Mouse (Mus musculus): ENCODE results near the gene Abi1. TPM values are rescaled to one million over a fixed set of nuclear protein-coding genes. Genes with fewer than 3 reads are reported as not detected.
"Not testable (repeated sequence)": the region's sequence is repeated elsewhere in the genome, so short reads cannot be mapped to it uniquely, and the experiment has no call there.

Gene Abi1
- polyA plus RNA-seq, 1 experiment from 2014 or later = 58.6 TPM

GRCm38 (mm10) chr2:23023714-23024282 lies 16.2 kb downstream of the Abi1 start:
- H3K36me3 ChIP-seq (ENCODE audit: control insufficient read depth, insufficient read depth, low read length) = no peaks in the 10 kb centered on the region
- H3K9ac ChIP-seq (replicated peaks; ENCODE audit: low read depth, low read length) = no peak overlapping the region
- ATAC-seq (ENCODE audit: insufficient number of reproducible peaks, insufficient read depth, low FRiP score, low read depth) = no peak
- H3K4me1 ChIP-seq (ENCODE audit: control insufficient read depth, insufficient read depth, low read length) = 0 out of 2 replicates have a peak, but pooled peaks cover 2% of the 10 kb centered on the region
- 88% methylated on average over 4 of the region's 4 CpGs for WGBS
- no peak overlapping the region for H3K4me3 ChIP-seq (ENCODE audit: low read depth, low read length)
- no peak overlapping the region for H3K27ac ChIP-seq (ENCODE audit: low read length)
- no peaks in the 10 kb centered on the region for H3K9me3 ChIP-seq (ENCODE audit: control insufficient read depth, low read depth, low read length)
- H3K4me2 ChIP-seq (replicated peaks; ENCODE audit: low read depth, low read length) = no peak overlapping the region
- no peaks in the 10 kb centered on the region for H3K27me3 ChIP-seq (ENCODE audit: control insufficient read depth, insufficient read depth, low read length)

DNA sequence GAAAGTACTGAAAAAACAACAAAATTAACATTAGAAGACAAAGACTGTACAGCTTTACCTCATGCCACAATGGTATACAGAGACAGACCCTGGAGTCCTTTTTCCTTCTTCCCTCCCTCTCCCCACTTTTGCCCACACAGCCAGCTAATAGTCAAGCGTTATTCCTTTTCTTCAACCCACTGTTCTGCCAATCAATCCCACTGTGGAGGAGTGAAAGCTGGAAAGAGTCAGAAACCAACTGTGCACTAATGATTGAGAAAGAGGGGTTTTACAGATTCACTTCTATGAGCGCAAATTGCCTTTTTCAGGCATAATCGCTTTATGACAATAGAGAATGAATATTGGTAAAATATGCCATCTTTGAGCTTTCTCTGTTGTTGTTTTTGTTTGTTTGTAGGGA lies 17.0 kb downstream of the Abi1 start:
- no peaks in the 10 kb centered on the region for H3K27me3 ChIP-seq (ENCODE audit: control insufficient read depth, insufficient read depth, low read length)
- H3K9ac ChIP-seq (replicated peaks; ENCODE audit: low read depth, low read length) = no peak overlapping the region
- no peak overlapping the region for H3K4me3 ChIP-seq (ENCODE audit: low read depth, low read length)
- H3K36me3 ChIP-seq (ENCODE audit: control insufficient read depth, insufficient read depth, low read length) = no peaks in the 10 kb centered on the region
- 0 out of 2 replicates have a peak, but pooled peaks cover 2% of the 10 kb centered on the region for H3K4me1 ChIP-seq (ENCODE audit: control insufficient read depth, insufficient read depth, low read length)
- no peak overlapping the region for H3K4me2 ChIP-seq (replicated peaks; ENCODE audit: low read depth, low read length)
- H3K27ac ChIP-seq (ENCODE audit: low read length) = no peak overlapping the region
- H3K9me3 ChIP-seq (ENCODE audit: control insufficient read depth, low read depth, low read length) = no peaks in the 10 kb centered on the region
- WGBS = 89% methylated on average over 3 of the region's 3 CpGs
- no peak for ATAC-seq (ENCODE audit: insufficient number of reproducible peaks, insufficient read depth, low FRiP score, low read depth)

- no peaks in the 10 kb centered on the region for H3K36me3 ChIP-seq (ENCODE audit: control insufficient read depth, insufficient read depth, low read length)
- H3K9me3 ChIP-seq (ENCODE audit: control insufficient read depth, low read depth, low read length) = no peaks in the 10 kb centered on the region
- H3K4me2 ChIP-seq (replicated peaks; ENCODE audit: low read depth, low read length) = no peak overlapping the region
- ATAC-seq (ENCODE audit: insufficient number of reproducible peaks, insufficient read depth, low FRiP score, low read depth) = no peak; the same call in 1 of the 2 replicates
- H3K9ac ChIP-seq (replicated peaks; ENCODE audit: low read depth, low read length) = no peak overlapping the region
- H3K4me1 ChIP-seq (ENCODE audit: control insufficient read depth, insufficient read depth, low read length) = 0 out of 2 replicates have a peak, but pooled peaks cover 2% of the 10 kb centered on the region
- WGBS = 52% methylated on average over 4 of the region's 4 CpGs
- H3K27ac ChIP-seq (ENCODE audit: low read length) = no peak overlapping the region
- H3K4me3 ChIP-seq (ENCODE audit: low read depth, low read length) = no peak overlapping the region
- H3K27me3 ChIP-seq (ENCODE audit: control insufficient read depth, insufficient read depth, low read length) = no peaks in the 10 kb centered on the region
Measured at GRCm38 (mm10) chr2:23021721-23022120, 18.3 kb downstream of the Abi1 start.

GRCm38 (mm10) chr2:23021320-23021719 lies 18.7 kb downstream of the Abi1 start:
- Histone ChIP-seq H3K27me3 (ENCODE audit: control insufficient read depth, insufficient read depth, low read length) (no peaks in the 10 kb centered on the region), H3K27ac (ENCODE audit: low read length) (no peak overlapping the region), H3K4me1 (ENCODE audit: control insufficient read depth, insufficient read depth, low read length) (0 out of 2 replicates have a peak, but pooled peaks cover 5% of the 10 kb centered on the region), H3K4me3 (ENCODE audit: low read depth, low read length) (no peak overlapping the region), H3K9me3 (ENCODE audit: control insufficient read depth, low read depth, low read length) (no peaks in the 10 kb centered on the region), H3K4me2 (replicated peaks; ENCODE audit: low read depth, low read length) (no peak overlapping the region), H3K9ac (replicated peaks; ENCODE audit: low read depth, low read length) (no peak overlapping the region), H3K36me3 (ENCODE audit: control insufficient read depth, insufficient read depth, low read length) (no peaks in the 10 kb centered on the region)
- ATAC-seq (ENCODE audit: insufficient number of reproducible peaks, insufficient read depth, low FRiP score, low read depth) = no peak
- WGBS = 90% methylated on average over 4 of the region's 4 CpGs

GRCm38 (mm10) chr2:23019170-23019569 lies 20.9 kb downstream of the Abi1 start:
- ATAC-seq (ENCODE audit: insufficient number of reproducible peaks, insufficient read depth, low FRiP score, low read depth) = no peak
- H3K27me3 ChIP-seq (ENCODE audit: control insufficient read depth, insufficient read depth, low read length) = no peaks in the 10 kb centered on the region
- H3K4me3 ChIP-seq (ENCODE audit: low read depth, low read length) = no peak overlapping the region
- peaks cover 12% of the 10 kb centered on the region; the same call in 1 of the 2 replicates for H3K4me1 ChIP-seq (ENCODE audit: control insufficient read depth, insufficient read depth, low read length)
- H3K9me3 ChIP-seq (ENCODE audit: control insufficient read depth, low read depth, low read length) = no peaks in the 10 kb centered on the region
- H3K4me2 ChIP-seq (replicated peaks; ENCODE audit: low read depth, low read length) = no peak overlapping the region
- H3K9ac ChIP-seq (replicated peaks; ENCODE audit: low read depth, low read length) = no peak overlapping the region
- WGBS = 81% methylated on average over 2 of the region's 2 CpGs
- no peaks in the 10 kb centered on the region for H3K36me3 ChIP-seq (ENCODE audit: control insufficient read depth, insufficient read depth, low read length)
- H3K27ac ChIP-seq (ENCODE audit: low read length) = no peak overlapping the region

DNA sequence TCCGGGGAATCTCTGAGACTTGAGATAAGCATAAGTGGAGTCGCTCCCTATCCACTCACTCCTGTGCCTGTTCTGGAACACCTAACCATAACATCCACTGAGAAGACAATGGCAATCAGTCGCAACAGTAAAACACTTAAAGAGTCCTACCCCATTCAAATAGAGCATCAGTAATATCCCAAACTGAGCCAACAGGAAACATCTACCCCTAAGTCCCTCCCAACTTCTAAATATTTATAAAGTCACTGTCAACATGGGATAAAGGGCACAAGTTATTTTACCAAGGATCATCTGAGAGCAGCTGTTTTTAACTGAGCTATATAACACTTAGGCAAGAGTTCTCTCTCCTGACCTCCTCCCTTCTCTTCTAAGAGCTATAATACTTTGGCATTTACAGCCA lies 23.9 kb downstream of the Abi1 start:
- H3K4me2 ChIP-seq (replicated peaks; ENCODE audit: low read depth, low read length) = no peak overlapping the region
- ATAC-seq (ENCODE audit: insufficient number of reproducible peaks, insufficient read depth, low FRiP score, low read depth) = no peak
- no peak overlapping the region for H3K4me3 ChIP-seq (ENCODE audit: low read depth, low read length)
- peaks cover 10% of the 10 kb centered on the region; the same call in 1 of the 2 replicates for H3K4me1 ChIP-seq (ENCODE audit: control insufficient read depth, insufficient read depth, low read length)
- 55% methylated on average over 3 of the region's 3 CpGs for WGBS
- H3K36me3 ChIP-seq (ENCODE audit: control insufficient read depth, insufficient read depth, low read length) = no peaks in the 10 kb centered on the region
- H3K9ac ChIP-seq (replicated peaks; ENCODE audit: low read depth, low read length) = no peak overlapping the region
- H3K9me3 ChIP-seq (ENCODE audit: control insufficient read depth, low read depth, low read length) = no peaks in the 10 kb centered on the region
- no peaks in the 10 kb centered on the region for H3K27me3 ChIP-seq (ENCODE audit: control insufficient read depth, insufficient read depth, low read length)
- H3K27ac ChIP-seq (ENCODE audit: low read length) = no peak overlapping the region

- no peak overlapping the region for H3K9ac ChIP-seq (replicated peaks; ENCODE audit: low read depth, low read length)
- no peaks in the 10 kb centered on the region for H3K27me3 ChIP-seq (ENCODE audit: control insufficient read depth, insufficient read depth, low read length)
- H3K4me1 ChIP-seq (ENCODE audit: control insufficient read depth, insufficient read depth, low read length) = peaks cover 10% of the 10 kb centered on the region; the same call in 1 of the 2 replicates
- no peaks in the 10 kb centered on the region for H3K36me3 ChIP-seq (ENCODE audit: control insufficient read depth, insufficient read depth, low read length)
- H3K4me3 ChIP-seq (ENCODE audit: low read depth, low read length) = no peak overlapping the region
- 47% methylated on average over 18 of the region's 18 CpGs for WGBS
- peak; percentile 63; the same call in 1 of the 2 replicates for ATAC-seq (ENCODE audit: insufficient number of reproducible peaks, insufficient read depth, low FRiP score, low read depth)
- H3K9me3 ChIP-seq (ENCODE audit: control insufficient read depth, low read depth, low read length) = no peaks in the 10 kb centered on the region
- H3K4me2 ChIP-seq (replicated peaks; ENCODE audit: low read depth, low read length) = peak overlapping the region; percentile 25; the same call in 1 of the 2 replicates
- no peak overlapping the region for H3K27ac ChIP-seq (ENCODE audit: low read length)
Measured at GRCm38 (mm10) chr2:23015335-23015734, 24.7 kb downstream of the Abi1 start.

- not testable (repeated sequence) for H3K9ac ChIP-seq (replicated peaks; ENCODE audit: low read depth, low read length); H3K9me3 ChIP-seq (ENCODE audit: control insufficient read depth, low read depth, low read length); H3K27me3 ChIP-seq (ENCODE audit: control insufficient read depth, insufficient read depth, low read length); H3K4me1 ChIP-seq (ENCODE audit: control insufficient read depth, insufficient read depth, low read length); H3K4me3 ChIP-seq (ENCODE audit: low read depth, low read length); H3K36me3 ChIP-seq (ENCODE audit: control insufficient read depth, insufficient read depth, low read length); H3K27ac ChIP-seq (ENCODE audit: low read length)
- 40% methylated on average over 2 of the region's 3 CpGs for WGBS
- ATAC-seq (ENCODE audit: insufficient number of reproducible peaks, insufficient read depth, low FRiP score, low read depth) = peak; percentile 42; the same call in 1 of the 2 replicates
- peak overlapping the region; percentile 25; the same call in 1 of the 2 replicates for H3K4me2 ChIP-seq (replicated peaks; ENCODE audit: low read depth, low read length)
Measured at GRCm38 (mm10) chr2:23014935-23015334, 25.1 kb downstream of the Abi1 start.

DNA sequence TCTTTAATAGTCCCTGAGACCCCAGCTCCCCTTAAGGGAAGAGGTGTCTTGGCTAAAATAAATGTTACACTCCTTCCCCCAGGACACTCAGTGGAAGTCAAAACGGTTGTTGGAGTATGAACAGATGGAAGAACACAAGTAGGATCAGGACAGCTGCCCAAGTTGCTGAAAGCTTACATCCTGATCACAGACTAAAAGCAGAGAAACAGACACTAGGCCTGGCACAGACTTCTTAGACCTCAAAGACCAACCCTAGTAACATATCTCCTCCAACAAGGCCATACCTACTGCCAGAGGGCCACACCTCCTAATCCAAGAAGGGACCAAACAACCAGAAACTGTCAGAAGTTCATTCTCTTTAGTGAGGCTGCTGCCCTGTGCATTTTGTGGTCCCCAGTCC lies 31.8 kb downstream of the Abi1 start:
- no peaks in the 10 kb centered on the region for H3K27me3 ChIP-seq (ENCODE audit: control insufficient read depth, insufficient read depth, low read length)
- no peaks in the 10 kb centered on the region for H3K36me3 ChIP-seq (ENCODE audit: control insufficient read depth, insufficient read depth, low read length)
- 82% methylated on average over 1 of the region's 1 CpGs for WGBS
- no peak overlapping the region for H3K4me3 ChIP-seq (ENCODE audit: low read depth, low read length)
- H3K9ac ChIP-seq (replicated peaks; ENCODE audit: low read depth, low read length) = no peak overlapping the region
- no peak for ATAC-seq (ENCODE audit: insufficient number of reproducible peaks, insufficient read depth, low FRiP score, low read depth)
- H3K4me2 ChIP-seq (replicated peaks; ENCODE audit: low read depth, low read length) = no peak overlapping the region
- peaks cover 2% of the 10 kb centered on the region; the same call in 1 of the 2 replicates for H3K4me1 ChIP-seq (ENCODE audit: control insufficient read depth, insufficient read depth, low read length)
- H3K9me3 ChIP-seq (ENCODE audit: control insufficient read depth, low read depth, low read length) = no peaks in the 10 kb centered on the region
- no peak overlapping the region for H3K27ac ChIP-seq (ENCODE audit: low read length)
